Mouse (Mus musculus): ENCODE measurements around the gene Suz12. TPM values are rescaled to one million over a fixed set of nuclear protein-coding genes. Genes with fewer than 3 reads are reported as not detected.
"Not testable (repeated sequence)": the region's sequence is repeated elsewhere in the genome, so short reads cannot be mapped to it uniquely, and the experiment has no call there.

Suz12 gene
- 111 and 149 TPM in 2 replicates for total RNA-seq (2017)

GRCm38 (mm10) chr11:79992592-79993355 lies at the start of gene Suz12:
Gene Suz12 (plus strand): TSS chr11:79993106.
- ATAC-seq (replicated peaks; ENCODE audit: low read depth, poor library complexity, severe bottlenecking), result peak; percentile 90

- ATAC-seq (replicated peaks; ENCODE audit: low read depth, poor library complexity, severe bottlenecking), result no peak
Measured at GRCm38 (mm10) chr11:79943136-79943535, 49.8 kb upstream of the Suz12 start.

DNA sequence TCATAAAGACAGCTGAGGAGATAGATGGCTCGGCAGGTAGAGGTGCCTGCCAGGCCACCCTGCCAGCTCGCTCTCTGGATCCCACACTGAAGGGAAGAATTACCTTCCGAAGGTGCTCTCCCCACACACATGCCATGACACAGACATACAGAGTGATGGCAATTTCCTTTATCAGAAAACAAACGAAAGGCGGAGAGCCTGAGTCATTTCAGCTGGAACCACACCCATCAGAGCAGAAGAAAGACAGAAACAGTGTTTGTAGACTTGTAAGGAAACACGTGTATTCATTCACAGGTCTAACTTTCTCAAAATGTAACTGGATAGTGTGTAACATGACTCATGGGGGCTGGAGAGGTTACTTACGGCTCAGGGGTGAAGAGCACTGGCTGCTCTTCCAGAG lies 49.3 kb upstream of the Suz12 start:
- ATAC-seq (replicated peaks; ENCODE audit: low read depth, poor library complexity, severe bottlenecking), result no peak

- no peak for ATAC-seq (replicated peaks; ENCODE audit: low read depth, poor library complexity, severe bottlenecking)
Measured at GRCm38 (mm10) chr11:79947265-79947664, 45.6 kb upstream of the Suz12 start.

DNA sequence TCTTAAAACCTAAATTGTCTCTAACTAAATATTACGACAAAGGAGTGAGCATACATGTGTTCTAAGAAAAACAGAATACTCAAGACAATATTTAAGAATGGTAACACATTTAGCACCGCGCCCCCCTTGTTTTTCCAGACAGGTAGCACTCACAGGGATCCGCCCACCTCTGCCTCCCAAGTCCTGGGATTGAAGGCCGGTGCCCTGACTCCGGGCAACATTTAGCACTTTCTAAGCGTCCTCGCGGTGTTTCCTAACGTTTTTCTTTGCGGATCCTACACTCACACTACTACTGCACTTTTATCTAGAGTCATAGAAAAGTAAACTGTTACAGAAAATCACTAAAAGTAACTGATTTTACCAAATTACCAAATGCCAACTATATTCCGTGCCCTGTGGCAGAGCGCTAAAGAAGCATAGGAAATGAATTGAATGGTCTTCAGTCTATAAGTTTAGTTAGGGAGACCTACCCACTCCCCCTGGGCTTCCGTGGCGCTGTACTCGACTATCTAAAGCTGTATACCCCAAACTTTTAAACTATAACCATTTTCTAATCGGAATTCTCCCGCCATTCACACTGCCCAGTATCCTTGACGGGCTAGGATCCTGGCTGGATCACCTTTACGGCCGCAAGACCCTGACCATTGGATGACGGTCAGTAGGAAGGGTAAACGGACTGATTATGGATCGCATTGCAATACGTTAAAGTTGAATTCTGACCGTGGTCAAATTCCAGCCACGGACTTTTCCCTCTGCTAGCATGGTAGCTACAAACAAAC lies 31.4 kb upstream of the Suz12 start:
- ATAC-seq (replicated peaks; ENCODE audit: low read depth, poor library complexity, severe bottlenecking), result no peak

DNA sequence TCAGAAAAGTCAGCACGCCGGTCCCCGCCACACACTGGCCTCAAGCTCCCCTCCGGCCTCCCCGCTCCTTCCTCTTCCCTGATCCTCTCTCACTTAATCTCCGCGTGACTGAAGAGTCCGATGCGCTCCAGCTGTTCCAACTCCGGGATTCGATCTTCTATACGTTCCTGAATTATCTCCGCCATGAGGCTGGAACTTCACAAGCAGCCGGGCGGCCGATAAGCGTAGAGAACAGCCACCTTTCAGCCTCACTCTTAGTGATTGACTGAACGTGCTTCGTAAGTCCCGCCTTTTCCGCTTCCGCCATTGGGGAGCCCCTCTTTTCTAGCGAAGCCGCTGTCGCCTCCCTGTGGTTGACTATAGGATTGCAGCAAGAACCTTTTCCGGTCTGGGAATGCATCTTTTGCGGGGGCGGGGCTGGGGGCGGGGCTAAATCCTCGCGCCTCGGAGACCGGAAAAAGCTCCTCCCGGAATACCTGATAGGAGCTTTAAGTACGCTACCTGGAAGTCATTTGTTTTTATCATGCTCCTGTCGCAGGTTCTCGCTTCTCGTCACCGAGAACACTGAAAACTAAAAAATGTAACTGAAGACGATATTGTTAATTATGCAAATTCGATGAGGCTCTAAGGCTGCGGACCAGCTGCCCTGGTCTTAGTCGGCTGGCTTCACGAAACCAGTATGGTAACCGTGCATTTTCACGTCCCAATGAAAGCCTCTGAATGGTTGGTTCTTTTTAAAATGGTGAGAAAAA lies 30.6 kb upstream of the Suz12 start, which contains the start of gene Utp6:
Gene Utp6 (minus strand): TSS at position 266 of the 752 bp plus-strand sequence.
- ATAC-seq (replicated peaks; ENCODE audit: low read depth, poor library complexity, severe bottlenecking), result peak; percentile 96

DNA sequence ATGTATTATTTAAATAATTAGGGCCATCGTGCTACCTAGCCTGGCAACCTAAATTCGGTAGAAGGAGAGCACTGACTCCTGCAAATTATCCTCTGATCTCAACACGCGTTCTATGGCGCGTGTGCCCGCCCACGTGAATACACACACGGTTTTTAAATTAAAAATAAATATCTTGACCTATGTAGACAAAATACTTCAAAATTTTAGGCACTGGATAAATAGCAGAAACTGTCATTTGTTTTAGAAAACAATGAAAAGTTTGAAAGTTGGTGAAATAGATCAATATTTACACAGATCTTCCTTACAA lies 30.1 kb upstream of the Suz12 start:
- ATAC-seq (replicated peaks; ENCODE audit: low read depth, poor library complexity, severe bottlenecking), result no peak

- ATAC-seq (replicated peaks; ENCODE audit: low read depth, poor library complexity, severe bottlenecking), result peak; percentile 33; the same call in 1 of the 2 replicates
Measured at GRCm38 (mm10) chr11:79963212-79963974, 29.5 kb upstream of the Suz12 start.

DNA sequence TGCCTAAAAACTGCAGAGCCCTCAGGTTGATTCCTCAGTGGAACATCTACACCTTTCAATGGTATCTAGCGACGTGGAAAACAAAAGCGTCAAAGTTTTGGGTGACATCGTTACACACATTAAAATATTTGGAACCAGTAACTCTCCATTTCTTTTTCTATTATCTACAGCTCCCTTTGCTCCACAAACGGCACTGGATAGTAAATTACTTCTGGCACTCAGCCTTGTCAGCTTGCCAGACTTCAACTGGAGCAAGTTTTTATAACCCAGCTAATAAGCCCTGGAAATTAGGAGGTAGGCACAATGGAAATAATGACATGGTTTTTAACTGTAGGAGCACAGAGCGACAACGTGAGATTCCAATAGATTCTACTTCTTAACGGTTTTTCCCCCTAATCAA lies 27.0 kb upstream of the Suz12 start:
- no peak for ATAC-seq (replicated peaks; ENCODE audit: low read depth, poor library complexity, severe bottlenecking)

DNA sequence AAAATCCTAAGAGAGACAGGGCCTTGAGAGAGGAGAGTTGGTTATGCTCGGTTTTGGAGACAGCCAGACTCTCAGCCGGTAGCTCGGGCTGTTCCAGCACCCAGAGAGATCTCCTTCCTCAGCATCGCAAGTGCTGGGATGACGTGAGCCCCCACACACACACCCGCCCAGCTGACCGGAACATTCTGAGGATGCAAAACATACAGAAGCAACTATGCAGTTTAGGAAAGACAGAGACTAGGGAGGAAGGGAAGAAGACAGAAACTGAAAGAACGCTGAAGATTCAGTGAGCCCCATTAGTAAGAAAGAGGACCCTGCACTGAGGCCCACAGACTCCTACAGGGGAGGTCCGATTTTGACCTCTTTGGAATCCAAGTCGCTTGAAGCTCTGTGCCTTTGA lies 25.2 kb upstream of the Suz12 start:
- ATAC-seq (replicated peaks; ENCODE audit: low read depth, poor library complexity, severe bottlenecking), result no peak

DNA sequence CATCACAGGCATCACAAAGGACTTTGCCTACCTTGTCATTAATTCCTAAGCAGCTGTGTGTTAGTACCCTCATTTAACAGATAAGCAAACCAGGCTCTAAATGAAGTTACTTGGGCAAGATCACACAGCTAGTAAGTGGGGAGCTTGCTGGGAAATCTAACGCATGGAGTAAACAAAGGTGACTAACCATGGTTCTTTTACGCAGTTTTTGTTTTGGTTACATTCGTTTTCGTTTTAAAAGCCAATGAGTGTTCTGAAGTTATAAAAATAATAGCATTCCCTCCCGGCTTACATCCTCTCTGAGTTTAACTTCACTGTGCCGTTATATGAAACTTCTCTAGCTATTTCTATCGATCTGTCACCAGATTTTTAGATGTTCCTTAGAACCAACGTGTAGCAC lies 19.8 kb upstream of the Suz12 start:
- ATAC-seq (replicated peaks; ENCODE audit: low read depth, poor library complexity, severe bottlenecking), result no peak

DNA sequence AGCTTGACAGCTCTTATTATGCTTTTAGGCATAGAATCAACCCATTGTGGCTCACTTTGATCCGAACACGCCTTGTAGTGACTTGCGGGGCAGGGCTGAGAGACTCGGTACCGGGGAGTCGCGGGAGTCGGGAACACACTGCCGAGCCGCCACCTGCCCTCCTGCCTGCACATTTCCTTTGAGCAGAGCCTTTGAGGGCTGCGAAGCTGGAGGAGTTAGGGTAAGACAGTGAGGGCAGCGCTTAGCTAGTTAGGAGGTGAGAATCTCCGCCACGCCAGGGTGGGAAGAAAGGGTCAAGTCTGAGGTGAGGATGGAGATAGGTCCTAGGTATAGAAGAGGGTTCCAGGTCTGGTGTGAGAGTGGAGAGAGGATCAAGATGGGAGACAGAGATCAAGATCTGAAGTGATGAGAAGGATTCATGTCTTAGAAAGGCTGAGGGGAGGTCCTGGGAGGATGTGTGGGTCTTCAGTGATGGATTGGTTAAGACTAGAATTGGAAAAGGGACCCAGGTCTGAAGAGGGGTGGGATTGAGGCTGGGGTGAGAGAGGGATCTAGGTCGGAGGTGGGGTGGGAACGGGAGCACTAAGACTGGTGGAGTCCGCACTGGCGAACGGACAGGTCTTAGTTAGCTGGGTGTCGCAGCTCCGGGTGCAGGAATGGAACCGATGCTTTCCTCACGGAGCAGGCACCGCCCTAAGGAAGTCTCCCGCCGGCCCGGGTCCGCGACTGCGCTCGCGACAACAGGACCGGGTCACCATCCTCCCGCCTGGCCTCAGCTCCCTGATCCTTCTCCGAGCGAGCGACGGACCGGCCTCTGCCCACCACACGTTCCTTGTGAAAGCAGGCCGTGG lies 19.1 kb upstream of the Suz12 start:
- ATAC-seq (replicated peaks; ENCODE audit: low read depth, poor library complexity, severe bottlenecking), result peak; percentile 58; the same call in 1 of the 2 replicates

GRCm38 (mm10) chr11:79975377-79975776 lies 17.5 kb upstream of the Suz12 start:
- ATAC-seq (replicated peaks; ENCODE audit: low read depth, poor library complexity, severe bottlenecking), result no peak

GRCm38 (mm10) chr11:79976222-79976621 lies 16.7 kb upstream of the Suz12 start:
- ATAC-seq (replicated peaks; ENCODE audit: low read depth, poor library complexity, severe bottlenecking), result no peak

GRCm38 (mm10) chr11:79976645-79977044 lies 16.3 kb upstream of the Suz12 start:
- ATAC-seq (replicated peaks; ENCODE audit: low read depth, poor library complexity, severe bottlenecking), result not testable (repeated sequence)

DNA sequence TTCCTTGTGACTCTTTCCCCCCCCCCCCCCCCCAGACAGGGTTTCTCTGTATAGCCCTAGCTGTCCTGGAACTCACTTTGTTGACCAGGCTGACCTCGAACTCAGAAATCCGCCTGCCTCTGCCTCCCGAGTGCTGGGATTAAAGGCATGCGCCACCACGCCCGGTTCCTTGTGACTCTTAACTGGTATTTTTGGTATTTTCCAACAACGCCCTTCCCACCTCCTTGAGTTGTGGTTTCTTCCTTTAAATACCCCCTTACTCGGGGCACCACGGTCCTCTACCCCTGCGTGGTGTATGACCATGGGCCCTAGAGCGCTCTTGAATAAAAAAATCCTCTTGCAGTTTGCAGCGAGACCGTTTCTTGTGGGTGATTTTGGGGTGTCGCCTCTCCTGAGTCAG lies 15.8 kb upstream of the Suz12 start:
- not testable (repeated sequence) for ATAC-seq (replicated peaks; ENCODE audit: low read depth, poor library complexity, severe bottlenecking)

- not testable (repeated sequence) for ATAC-seq (replicated peaks; ENCODE audit: low read depth, poor library complexity, severe bottlenecking)
Measured at GRCm38 (mm10) chr11:79977747-79978146, 15.2 kb upstream of the Suz12 start.

- ATAC-seq (replicated peaks; ENCODE audit: low read depth, poor library complexity, severe bottlenecking), result no peak
Measured at GRCm38 (mm10) chr11:79986886-79987285, 6.0 kb upstream of the Suz12 start.

GRCm38 (mm10) chr11:79987896-79988295 lies 5.0 kb upstream of the Suz12 start:
- ATAC-seq (replicated peaks; ENCODE audit: low read depth, poor library complexity, severe bottlenecking), result no peak
